Mouse (Mus musculus): ENCODE results near the gene Ccdc71. TPM values are rescaled to one million over a fixed set of nuclear protein-coding genes. Genes with fewer than 3 reads are reported as not detected.
A peak's percentile ranks its signal among the peaks of the same experiment; 100 is the strongest.

Ccdc71 gene
- total and polyA plus RNA-seq, 2 experiments from 2014 or later = 24.0 to 25.1 TPM

GRCm38 (mm10) chr9:108494905-108495304, 34.6 kb downstream of the Ccdc71 start:
- DNase-seq (ENCODE audit: low spot score) (no peak), ATAC-seq (ENCODE audit: insufficient read depth, low read depth) (no peak)
- no peak overlapping the region for H3K4me2 ChIP-seq (ENCODE audit: low read depth, low read length)
- H3K9ac ChIP-seq (replicated peaks; ENCODE audit: low read depth, low read length) = no peak overlapping the region
- TF ChIP-seq EP300 (IDR thresholded peaks at IDR 0.05; ENCODE audit: low read depth) (no peak), CTCF (IDR thresholded peaks at IDR 0.05; ENCODE audit: low read depth) (no peak)
- H3K27me3 ChIP-seq (ENCODE audit: control insufficient read depth, insufficient read depth, low read length) = no peaks in the 10 kb centered on the region
- peaks cover 81% of the 10 kb centered on the region for H3K36me3 ChIP-seq (replicated peaks; ENCODE audit: control insufficient read depth, insufficient read depth, low read length)
- no peaks in the 10 kb centered on the region for H3K9me3 ChIP-seq (replicated peaks; ENCODE audit: control insufficient read depth, low read length)
- 77% methylated on average over 10 of the region's 10 CpGs for WGBS
- peaks cover 12% of the 10 kb centered on the region for H3K4me1 ChIP-seq (ENCODE audit: control insufficient read depth, insufficient read depth)
- H3K27ac ChIP-seq (ENCODE audit: low read depth) = no peak overlapping the region
- no peak overlapping the region for H3K4me3 ChIP-seq (ENCODE audit: low read depth, low read length)

DNA sequence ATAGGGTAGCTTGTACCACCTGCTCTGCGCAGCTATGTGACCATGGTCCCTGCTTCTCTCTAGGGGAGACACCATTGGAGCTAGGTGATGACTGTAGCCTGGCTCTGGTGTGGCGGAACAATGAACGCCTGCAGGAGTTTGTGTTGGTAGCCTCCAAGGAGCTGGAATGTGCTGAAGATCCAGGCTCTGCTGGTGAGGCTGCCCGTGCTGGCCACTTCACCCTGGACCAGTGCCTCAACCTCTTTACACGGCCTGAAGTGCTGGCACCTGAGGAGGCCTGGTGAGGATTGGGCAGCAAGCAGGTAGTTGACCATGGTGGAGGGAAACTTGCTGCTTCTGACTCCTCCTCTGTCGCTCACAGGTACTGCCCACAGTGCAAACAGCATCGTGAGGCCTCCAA, 38.9 kb downstream of the Ccdc71 start:
- no peak for TF ChIP-seq EP300 (IDR thresholded peaks at IDR 0.05; ENCODE audit: low read depth)
- TF ChIP-seq CTCF (IDR thresholded peaks at IDR 0.05; ENCODE audit: low read depth) = no peak
- Histone ChIP-seq H3K4me2 (ENCODE audit: low read depth, low read length) (no peak overlapping the region), H3K4me1 (ENCODE audit: control insufficient read depth, insufficient read depth) (no peaks in the 10 kb centered on the region), H3K9me3 (replicated peaks; ENCODE audit: control insufficient read depth, low read length) (no peaks in the 10 kb centered on the region), H3K27ac (ENCODE audit: low read depth) (no peak overlapping the region), H3K36me3 (replicated peaks; ENCODE audit: control insufficient read depth, insufficient read depth, low read length) (peaks cover 95% of the 10 kb centered on the region), H3K9ac (replicated peaks; ENCODE audit: low read depth, low read length) (no peak overlapping the region), H3K27me3 (ENCODE audit: control insufficient read depth, insufficient read depth, low read length) (no peaks in the 10 kb centered on the region), H3K4me3 (ENCODE audit: low read depth, low read length) (no peak overlapping the region)
- no peak for ATAC-seq (ENCODE audit: insufficient read depth, low read depth)
- 91% methylated on average over 7 of the region's 7 CpGs for WGBS
- no peak for DNase-seq (ENCODE audit: low spot score)

DNA sequence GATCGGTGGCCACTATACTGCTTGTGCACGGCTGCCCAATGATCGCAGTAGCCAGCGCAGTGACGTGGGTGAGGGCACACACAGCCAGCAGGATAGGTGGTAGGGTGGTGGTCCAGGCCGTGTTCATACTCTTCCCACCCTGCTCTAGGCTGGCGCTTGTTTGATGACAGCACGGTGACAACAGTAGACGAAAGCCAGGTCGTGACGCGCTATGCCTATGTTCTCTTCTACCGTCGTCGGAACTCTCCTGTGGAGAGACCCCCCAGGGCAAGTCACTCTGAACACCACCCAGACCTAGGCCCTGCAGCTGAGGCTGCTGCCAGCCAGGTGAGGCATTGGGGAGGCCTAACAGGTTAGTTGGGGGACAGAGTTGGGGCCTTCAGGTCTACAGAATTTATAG, 39.6 kb downstream of the Ccdc71 start:
- TF ChIP-seq EP300 (IDR thresholded peaks at IDR 0.05; ENCODE audit: low read depth) (no peak), CTCF (IDR thresholded peaks at IDR 0.05; ENCODE audit: low read depth) (no peak)
- Histone ChIP-seq H3K27ac (ENCODE audit: low read depth) (no peak overlapping the region), H3K4me2 (ENCODE audit: low read depth, low read length) (no peak overlapping the region), H3K4me1 (ENCODE audit: control insufficient read depth, insufficient read depth) (no peaks in the 10 kb centered on the region), H3K4me3 (ENCODE audit: low read depth, low read length) (no peak overlapping the region), H3K36me3 (replicated peaks; ENCODE audit: control insufficient read depth, insufficient read depth, low read length) (peaks cover 87% of the 10 kb centered on the region), H3K27me3 (ENCODE audit: control insufficient read depth, insufficient read depth, low read length) (no peaks in the 10 kb centered on the region), H3K9ac (replicated peaks; ENCODE audit: low read depth, low read length) (no peak overlapping the region), H3K9me3 (replicated peaks; ENCODE audit: control insufficient read depth, low read length) (no peaks in the 10 kb centered on the region)
- DNase-seq (ENCODE audit: low spot score) (no peak), ATAC-seq (ENCODE audit: insufficient read depth, low read depth) (no peak)
- 83% methylated on average over 15 of the region's 15 CpGs for WGBS

GRCm38 (mm10) chr9:108506901-108507300, 46.6 kb downstream of the Ccdc71 start:
- Histone ChIP-seq H3K9ac (replicated peaks; ENCODE audit: low read depth, low read length) (no peak overlapping the region), H3K27ac (ENCODE audit: low read depth) (no peak overlapping the region), H3K36me3 (replicated peaks; ENCODE audit: control insufficient read depth, insufficient read depth, low read length) (peaks cover 35% of the 10 kb centered on the region), H3K4me3 (ENCODE audit: low read depth, low read length) (no peak overlapping the region; the same call in 1 of the 2 replicates), H3K4me1 (ENCODE audit: control insufficient read depth, insufficient read depth) (peaks cover 8% of the 10 kb centered on the region), H3K4me2 (ENCODE audit: low read depth, low read length) (peak overlapping the region; percentile 94; the same call in 1 of the 2 replicates), H3K27me3 (ENCODE audit: control insufficient read depth, insufficient read depth, low read length) (no peaks in the 10 kb centered on the region), H3K9me3 (replicated peaks; ENCODE audit: control insufficient read depth, low read length) (no peaks in the 10 kb centered on the region)
- DNase-seq (ENCODE audit: low spot score) = no peak
- WGBS = 85% methylated on average over 7 of the region's 7 CpGs
- no peak for ATAC-seq (ENCODE audit: insufficient read depth, low read depth)
- TF ChIP-seq EP300 (IDR thresholded peaks at IDR 0.05; ENCODE audit: low read depth) (no peak), CTCF (IDR thresholded peaks at IDR 0.05; ENCODE audit: low read depth) (no peak)

DNA sequence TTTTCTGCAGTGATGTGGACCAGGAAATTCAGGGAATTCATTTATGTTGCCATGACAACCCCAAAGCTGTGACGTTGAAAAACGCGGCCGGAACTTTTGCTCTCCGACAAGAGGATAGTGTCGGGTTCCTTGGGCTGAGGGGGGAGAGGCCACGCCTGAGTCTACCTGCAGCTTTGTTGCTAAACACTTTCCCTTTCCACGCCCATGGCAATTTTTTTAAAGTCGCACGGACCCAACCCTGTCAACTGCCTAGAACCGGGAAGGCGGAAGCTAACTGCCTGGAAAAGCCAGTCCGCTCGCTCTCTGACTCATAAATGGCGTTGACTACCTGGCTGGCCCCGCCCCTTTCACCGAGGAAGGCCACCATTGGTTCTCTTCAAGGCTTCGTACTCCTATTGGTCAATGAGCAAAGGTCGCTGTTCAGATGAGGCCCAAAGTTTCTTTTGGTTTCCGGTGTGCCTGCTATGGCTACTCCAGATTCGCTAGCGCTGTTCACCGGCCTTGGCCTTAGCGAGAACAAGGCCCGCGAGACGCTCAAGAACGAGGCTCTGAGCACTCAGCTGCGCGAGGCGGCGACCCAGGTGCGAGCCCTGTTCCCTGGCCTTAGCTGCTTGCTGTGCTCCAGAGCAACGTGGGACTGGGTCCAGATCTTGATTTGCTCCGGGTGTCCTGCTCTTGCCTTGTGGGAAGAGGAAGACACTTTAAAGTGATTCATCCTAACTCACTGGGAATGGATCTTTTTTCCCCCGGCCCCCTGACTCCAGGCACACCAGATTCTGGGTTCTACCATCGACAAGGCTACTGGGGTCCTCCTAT, 47.5 kb downstream of the Ccdc71 start, which contains the start of gene Qars:
Qars (plus strand) TSS at position 88 of the 816 bp plus-strand sequence.
- TF ChIP-seq EP300 (IDR thresholded peaks at IDR 0.05; ENCODE audit: low read depth) (no peak), CTCF (IDR thresholded peaks at IDR 0.05; ENCODE audit: low read depth) (no peak)
- Histone ChIP-seq H3K36me3 (replicated peaks; ENCODE audit: control insufficient read depth, insufficient read depth, low read length) (peaks cover 35% of the 10 kb centered on the region), H3K9ac (replicated peaks; ENCODE audit: low read depth, low read length) (peak within 1 kb of the TSS; percentile 73), H3K27me3 (ENCODE audit: control insufficient read depth, insufficient read depth, low read length) (no peaks in the 10 kb centered on the region), H3K9me3 (replicated peaks; ENCODE audit: control insufficient read depth, low read length) (no peaks in the 10 kb centered on the region), H3K4me3 (ENCODE audit: low read depth, low read length) (peak within 1 kb of the TSS; percentile 77), H3K4me2 (ENCODE audit: low read depth, low read length) (peak within 1 kb of the TSS; percentile 94), H3K27ac (ENCODE audit: low read depth) (peak within 1 kb of the TSS; percentile 89), H3K4me1 (ENCODE audit: control insufficient read depth, insufficient read depth) (peaks cover 8% of the 10 kb centered on the region)
- DNase-seq (ENCODE audit: low spot score) (peak; percentile 98), ATAC-seq (ENCODE audit: insufficient read depth, low read depth) (peak; percentile 98)
- WGBS = under 1% methylated on average over 37 of the region's 37 CpGs

Measured in heart, postnatal 0 days (tissue).